Mouse (Mus musculus): ENCODE measurements around the gene Kiz.
A peak's percentile ranks its signal among the peaks of the same experiment; 100 is the strongest.

The Kiz gene

GRCm38 (mm10) chr2:146975453-146976028 lies 119.9 kb downstream of the Kiz start:
- DNase-seq (ENCODE audit: low spot score in 2 of 2) = no peak

DNA sequence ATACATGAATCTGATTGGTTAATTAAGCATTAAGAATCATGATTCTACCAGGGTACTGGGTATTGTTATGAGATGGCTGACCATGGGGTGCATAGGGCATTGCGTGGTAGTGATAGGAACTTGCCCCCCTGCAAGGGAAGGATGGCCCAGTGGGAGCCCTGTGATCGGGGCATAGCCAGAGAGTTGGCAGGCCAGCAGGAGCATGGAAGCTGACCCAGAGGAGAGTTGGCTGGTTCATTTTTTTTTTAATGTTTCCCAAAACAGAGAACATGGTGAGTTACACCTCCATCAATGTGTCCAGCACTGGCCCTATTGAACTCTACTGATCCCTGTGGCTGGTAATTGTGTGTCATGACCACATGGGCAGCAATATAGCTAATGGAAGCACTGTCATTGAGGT lies 127.1 kb downstream of the Kiz start:
- no peak for DNase-seq (ENCODE audit: low spot score in 2 of 2)

GRCm38 (mm10) chr2:146984831-146985230 lies 129.2 kb downstream of the Kiz start:
- no peak for DNase-seq (ENCODE audit: low spot score in 2 of 2)

GRCm38 (mm10) chr2:146985807-146986206 lies 130.1 kb downstream of the Kiz start:
- DNase-seq (ENCODE audit: low spot score in 2 of 2) = no peak

GRCm38 (mm10) chr2:146986429-146986828 lies 130.8 kb downstream of the Kiz start:
- no peak for DNase-seq (ENCODE audit: low spot score in 2 of 2)

- DNase-seq (ENCODE audit: low spot score in 2 of 2) = no peak
These were observed 151.6 kb downstream of the Kiz start for GRCm38 (mm10) chr2:147007265-147007664.

DNA sequence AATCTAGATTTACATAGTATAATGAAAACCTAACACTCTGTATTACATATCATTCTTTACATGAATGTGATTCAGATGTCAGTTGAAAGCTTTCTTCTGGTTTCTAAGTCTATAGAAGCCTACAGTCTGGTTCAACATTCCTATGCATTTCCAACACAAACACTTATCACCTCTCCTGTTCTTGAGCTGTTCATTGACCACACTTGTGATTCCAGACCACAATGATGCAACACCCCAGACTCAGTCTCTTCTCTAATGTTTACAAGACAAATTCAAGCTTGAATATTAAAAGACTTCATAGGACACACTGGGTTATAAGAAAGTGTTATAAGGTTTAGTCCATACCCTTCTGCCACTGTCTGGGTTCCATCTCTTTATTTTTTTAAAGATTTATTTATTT lies 153.4 kb downstream of the Kiz start:
- no peak for DNase-seq (ENCODE audit: low spot score in 2 of 2)

- DNase-seq (ENCODE audit: low spot score in 2 of 2) = no peak
These were observed 154.5 kb downstream of the Kiz start for GRCm38 (mm10) chr2:147010141-147010540.

- peak in 1 of 2 experiments; percentile 21 for DNase-seq (ENCODE audit: low spot score in 2 of 2)
These were observed 155.3 kb downstream of the Kiz start for GRCm38 (mm10) chr2:147010952-147011351.

DNA sequence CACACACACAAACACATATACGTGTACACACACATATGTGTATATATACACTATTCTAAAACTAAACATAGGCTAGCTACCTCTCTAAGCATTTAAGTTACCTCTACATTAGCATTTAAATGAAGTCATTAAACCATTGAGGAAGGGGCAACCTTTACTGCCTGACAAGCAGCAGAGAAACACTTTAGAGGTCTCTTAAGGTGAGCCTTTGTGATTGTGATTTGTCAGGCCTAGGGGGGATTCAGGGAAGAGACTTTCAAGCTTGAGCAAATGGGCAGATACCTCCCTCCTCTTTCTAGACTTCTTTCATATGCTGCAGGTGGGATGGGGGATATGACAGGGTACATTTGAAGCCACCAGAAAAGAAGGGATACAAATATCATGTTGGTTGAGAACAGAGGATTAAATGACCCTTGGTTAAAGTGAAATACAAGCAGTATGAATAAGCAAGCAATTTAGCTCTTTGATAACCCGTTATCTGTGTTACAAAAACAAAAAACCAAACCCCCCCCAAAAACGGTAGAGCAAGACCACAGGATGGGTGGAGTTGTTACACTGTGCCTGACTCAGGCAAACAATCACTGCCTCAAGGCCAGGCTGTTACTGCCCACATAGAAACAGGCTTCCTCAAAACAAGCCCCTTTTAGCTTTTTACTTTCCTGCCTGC lies 155.9 kb downstream of the Kiz start:
- DNase-seq (ENCODE audit: low spot score in 2 of 2) = no peak

DNA sequence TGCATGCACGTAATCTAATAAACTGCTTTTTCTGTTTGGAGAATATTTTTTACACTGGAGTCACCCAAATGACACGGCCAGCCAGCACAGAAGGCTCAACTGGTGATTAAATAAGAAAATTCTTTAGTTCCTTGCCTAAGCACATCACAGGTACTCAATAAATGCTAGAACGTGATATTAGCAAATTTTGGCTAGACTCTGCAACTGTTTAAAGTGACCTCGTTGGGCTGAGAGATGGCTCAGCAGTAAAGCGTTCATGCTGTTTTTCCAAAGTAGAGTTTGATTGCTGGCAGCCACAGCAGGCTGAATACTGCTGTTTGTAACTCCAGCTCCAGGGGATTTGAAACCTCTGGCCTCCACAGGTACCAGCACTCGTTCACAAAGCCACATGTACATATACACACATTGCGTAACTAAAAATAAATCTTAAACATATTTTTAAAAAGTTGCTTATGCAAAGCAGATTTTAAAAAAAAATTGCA lies 156.5 kb downstream of the Kiz start:
- DNase-seq (ENCODE audit: low spot score in 2 of 2) = peak in 1 of 2 experiments; percentile 23

DNA sequence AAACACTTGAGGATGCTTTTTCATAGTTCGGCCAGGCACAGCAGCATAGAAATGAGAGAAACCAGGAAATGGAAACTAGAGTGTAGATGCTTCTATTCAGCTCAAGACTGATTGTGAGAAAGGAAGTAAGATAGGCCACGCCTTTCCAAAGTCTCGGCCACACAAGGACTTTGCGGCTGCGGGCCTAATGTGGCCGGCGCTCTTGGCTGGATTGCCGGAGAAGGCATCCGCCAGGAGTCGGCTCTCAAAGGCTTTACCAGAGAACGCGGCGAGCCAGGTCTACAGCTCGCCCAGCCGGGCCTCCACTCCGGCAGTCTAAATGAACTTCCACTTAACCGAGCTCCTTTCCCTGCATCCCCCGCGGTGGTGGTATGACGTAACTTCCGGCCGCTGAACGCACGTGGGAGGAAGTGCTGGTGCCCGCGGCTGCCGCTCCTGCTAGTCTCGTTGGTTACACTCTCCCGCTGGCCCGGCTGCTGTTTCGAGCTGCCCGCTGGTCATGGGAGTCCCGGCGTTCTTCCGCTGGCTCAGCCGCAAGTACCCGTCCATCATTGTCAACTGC lies 157.0 kb downstream of the Kiz start, which contains the start of gene Xrn2:
Xrn2 (plus strand) TSS at position 374 of the 562 bp plus-strand sequence.
- DNase-seq (ENCODE audit: low spot score in 2 of 2) = peak; percentile 98

GRCm38 (mm10) chr2:147013194-147013969 lies 157.7 kb downstream of the Kiz start:
- DNase-seq (ENCODE audit: low spot score in 2 of 2) = peak; percentile 79 to 84

DNA sequence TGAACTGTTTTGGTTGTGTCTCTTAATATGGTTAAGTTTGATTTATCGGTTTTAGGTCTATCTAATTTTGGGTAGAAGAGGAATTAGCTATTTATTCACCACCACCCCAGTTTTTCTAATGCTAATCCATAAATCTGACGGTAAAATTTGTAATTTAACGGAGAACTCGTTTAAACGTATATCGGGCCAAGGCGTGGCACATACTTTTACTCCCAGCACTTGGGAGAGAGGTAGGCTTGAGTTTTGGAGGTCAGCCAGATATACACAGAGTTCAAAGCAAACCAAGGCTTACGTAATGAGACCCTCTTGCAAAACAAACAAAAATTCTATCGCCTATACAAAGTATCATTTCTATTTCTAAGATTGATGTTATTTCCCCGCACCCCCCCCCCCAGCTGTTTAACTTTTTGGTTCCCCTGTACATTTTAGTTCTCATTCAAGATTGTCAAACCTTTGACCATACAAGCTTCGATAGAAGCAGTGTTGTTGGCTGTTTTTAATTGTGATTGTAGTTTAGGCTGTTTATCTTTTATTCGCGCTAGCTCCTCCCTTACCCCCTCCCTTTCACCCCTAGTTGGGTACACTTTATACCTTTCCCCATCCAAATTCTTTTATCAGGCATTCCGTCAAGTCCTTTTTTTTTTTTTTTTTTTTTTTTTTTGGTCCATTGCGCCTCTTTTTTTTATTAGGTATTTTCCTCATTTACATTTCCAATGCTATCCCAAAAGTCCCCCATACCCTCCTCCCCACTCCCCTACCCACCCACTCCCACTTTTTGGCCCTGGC lies 158.6 kb downstream of the Kiz start:
- DNase-seq (ENCODE audit: low spot score in 2 of 2) = no peak
